Mouse (Mus musculus): ENCODE measurements around the gene Trp53i11. TPM values are rescaled to one million over a fixed set of nuclear protein-coding genes. Genes with fewer than 3 reads are reported as not detected.

The Trp53i11 gene
- total and polyA plus RNA-seq, 3 experiments, result not detected

DNA sequence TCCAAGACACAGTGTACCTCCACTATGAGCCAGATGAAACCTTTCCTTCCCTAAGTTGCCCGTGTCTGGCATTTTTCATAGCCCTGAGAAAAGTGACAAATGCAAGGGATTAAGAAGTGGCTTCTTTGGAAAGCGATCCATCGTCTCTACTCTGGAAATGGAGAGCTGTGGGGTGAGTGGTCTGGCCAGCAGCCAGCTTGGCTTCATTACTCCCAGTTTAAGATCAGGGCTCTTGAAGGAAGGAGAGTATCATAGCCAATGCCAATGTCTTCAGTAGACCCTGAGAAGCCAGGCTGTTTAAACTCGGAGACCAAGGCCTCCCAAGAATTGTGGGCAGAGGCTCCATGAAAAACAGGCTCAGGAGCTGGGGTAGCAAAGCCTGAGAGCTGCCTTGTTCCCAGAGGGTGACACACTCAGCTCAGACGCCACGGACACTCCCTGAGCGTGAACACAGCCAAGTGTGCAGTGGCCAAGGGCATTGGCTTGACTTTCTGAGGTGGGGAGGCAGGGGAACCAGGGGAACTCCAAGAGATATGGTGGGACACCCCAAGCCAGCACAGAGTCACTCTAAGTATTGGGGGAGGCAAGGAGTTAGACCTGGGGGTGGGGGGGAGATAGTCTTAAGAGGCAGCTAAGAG is 31.1 kb downstream of the Trp53i11 start:
- H3K27ac ChIP-seq (ENCODE audit: control insufficient read depth, low read depth, low read length), result no peak overlapping the region
- TF ChIP-seq JUND (IDR thresholded peaks at IDR 0.05; ENCODE audit: low read depth, low read length) (no peak), ZC3H11A (IDR thresholded peaks at IDR 0.05; ENCODE audit: low read depth, low read length) (no peak), TBP (IDR thresholded peaks at IDR 0.05; ENCODE audit: low read depth, low read length) (no peak), HCFC1 (IDR thresholded peaks at IDR 0.05; ENCODE audit: low read depth, low read length) (no peak), POLR2A (IDR thresholded peaks at IDR 0.05; ENCODE audit: control insufficient read depth in 1 of 2, insufficient read depth in 1 of 2, low read depth in 1 of 2, low read length in 2 of 2, poor library complexity in 1 of 2) (no peak), GABPA (IDR thresholded peaks at IDR 0.05; ENCODE audit: low read depth, low read length) (no peak), MEF2A (IDR thresholded peaks at IDR 0.05; ENCODE audit: extremely low read depth, insufficient replicate concordance, low read depth, low read length, poor library complexity, severe bottlenecking) (no peak), MAX (IDR thresholded peaks at IDR 0.05; ENCODE audit: low read length) (no peak), SMC3 (IDR thresholded peaks at IDR 0.05; ENCODE audit: low read depth, low read length) (no peak), MYB (IDR thresholded peaks at IDR 0.05; ENCODE audit: low read depth, low read length) (no peak), MAZ (IDR thresholded peaks at IDR 0.05; ENCODE audit: low read depth, low read length) (no peak), MAFK (IDR thresholded peaks at IDR 0.05; ENCODE audit: borderline replicate concordance, low read depth, low read length) (no peak)
- H3K9me3 ChIP-seq (replicated peaks; ENCODE audit: insufficient read depth, low read length), result no peaks in the 10 kb centered on the region
- H3K9ac ChIP-seq (ENCODE audit: control insufficient read depth, low read depth, low read length, poor library complexity, severe bottlenecking), result no peak overlapping the region
- H3K79me2 ChIP-seq (ENCODE audit: control insufficient read depth, insufficient read depth, low read length, poor library complexity), result no peaks in the 10 kb centered on the region
- H3K36me3 ChIP-seq (ENCODE audit: control insufficient read depth in 1 of 2, insufficient read depth in 2 of 2, low read length in 2 of 2), result no peaks in the 10 kb centered on the region
- peaks cover 0 to 2% of the 10 kb centered on the region in 2 experiments; a peak in 1 of 4 replicates for H3K27me3 ChIP-seq (ENCODE audit: control insufficient read depth in 1 of 2, insufficient read depth in 2 of 2, low read length in 2 of 2)
- H3K4me1 ChIP-seq (ENCODE audit: control insufficient read depth in 1 of 2, insufficient read depth in 2 of 2, low read length in 2 of 2), result no peaks in the 10 kb centered on the region
- DNase-seq (ENCODE audit: low read depth, low spot score), result no peak
- H3K4me3 ChIP-seq (ENCODE audit: control insufficient read depth in 1 of 2, insufficient read depth in 1 of 2, low read depth in 2 of 2, low read length in 2 of 2), result no peak overlapping the region

DNA sequence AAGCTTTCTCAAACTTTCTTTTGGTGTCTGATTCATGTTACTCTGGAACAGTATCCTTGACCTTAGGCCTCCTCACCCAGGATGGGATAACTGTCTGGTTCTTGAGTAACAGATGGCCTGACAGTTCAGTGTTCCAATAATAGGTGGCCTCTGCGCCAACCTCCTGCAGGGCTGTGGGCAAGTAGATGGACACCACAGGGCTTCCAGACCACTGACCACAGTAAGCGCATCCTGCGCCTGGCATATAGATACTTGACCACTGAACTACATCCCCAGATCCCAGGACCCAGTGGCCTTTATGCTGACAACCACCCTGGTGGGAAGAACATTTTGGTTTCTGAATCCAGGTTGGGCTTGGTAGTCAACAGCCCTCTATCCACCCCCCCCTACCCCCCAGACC is 32.2 kb downstream of the Trp53i11 start:
- DNase-seq (ENCODE audit: low read depth, low spot score), result no peak
- no peak overlapping the region for H3K27ac ChIP-seq (ENCODE audit: control insufficient read depth, low read depth, low read length)
- no peaks in the 10 kb centered on the region for H3K4me1 ChIP-seq (ENCODE audit: control insufficient read depth in 1 of 2, insufficient read depth in 2 of 2, low read length in 2 of 2)
- no peaks in the 10 kb centered on the region for H3K36me3 ChIP-seq (ENCODE audit: control insufficient read depth in 1 of 2, insufficient read depth in 2 of 2, low read length in 2 of 2)
- peaks cover 0 to 2% of the 10 kb centered on the region in 2 experiments; a peak in 1 of 4 replicates for H3K27me3 ChIP-seq (ENCODE audit: control insufficient read depth in 1 of 2, insufficient read depth in 2 of 2, low read length in 2 of 2)
- H3K79me2 ChIP-seq (ENCODE audit: control insufficient read depth, insufficient read depth, low read length, poor library complexity), result no peaks in the 10 kb centered on the region
- no peaks in the 10 kb centered on the region for H3K9me3 ChIP-seq (replicated peaks; ENCODE audit: insufficient read depth, low read length)
- no peak overlapping the region for H3K9ac ChIP-seq (ENCODE audit: control insufficient read depth, low read depth, low read length, poor library complexity, severe bottlenecking)
- no peak for TF ChIP-seq BHLHE40 (IDR thresholded peaks at IDR 0.05; ENCODE audit: borderline replicate concordance, low read depth, low read length)
- TF ChIP-seq TCF12 (IDR thresholded peaks at IDR 0.05; ENCODE audit: low read depth, low read length), result no peak
- TF ChIP-seq CTCF (IDR thresholded peaks at IDR 0.05 in 2 of 3, conservative IDR thresholded peaks at IDR 0.05 in 1 of 3; ENCODE audit: control insufficient read depth in 1 of 3, insufficient read depth in 1 of 3, low read depth in 2 of 3, low read length in 3 of 3, poor library complexity in 1 of 3, severe bottlenecking in 1 of 3), result no peak
- no peak for TF ChIP-seq ZMIZ1 (IDR thresholded peaks at IDR 0.05; ENCODE audit: low read depth, low read length)
- TF ChIP-seq SIN3A (IDR thresholded peaks at IDR 0.05; ENCODE audit: low read length), result no peak
- TF ChIP-seq KAT2A (conservative IDR thresholded peaks at IDR 0.05; ENCODE audit: low read depth, low read length), result no peak
- TF ChIP-seq USF2 (IDR thresholded peaks at IDR 0.05; ENCODE audit: borderline replicate concordance in 1 of 2, insufficient read depth in 1 of 2, low read depth in 1 of 2, low read length in 2 of 2), result no peak
- H3K4me3 ChIP-seq (ENCODE audit: control insufficient read depth in 1 of 2, insufficient read depth in 1 of 2, low read depth in 2 of 2, low read length in 2 of 2), result no peak overlapping the region
